Mouse (Mus musculus): ENCODE data around the gene Abi1. TPM values are rescaled to one million over a fixed set of nuclear protein-coding genes. Genes with fewer than 3 reads are reported as not detected.

Gene Abi1
- polyA plus RNA-seq, 1 experiment from 2014 or later: 34.7 TPM

DNA sequence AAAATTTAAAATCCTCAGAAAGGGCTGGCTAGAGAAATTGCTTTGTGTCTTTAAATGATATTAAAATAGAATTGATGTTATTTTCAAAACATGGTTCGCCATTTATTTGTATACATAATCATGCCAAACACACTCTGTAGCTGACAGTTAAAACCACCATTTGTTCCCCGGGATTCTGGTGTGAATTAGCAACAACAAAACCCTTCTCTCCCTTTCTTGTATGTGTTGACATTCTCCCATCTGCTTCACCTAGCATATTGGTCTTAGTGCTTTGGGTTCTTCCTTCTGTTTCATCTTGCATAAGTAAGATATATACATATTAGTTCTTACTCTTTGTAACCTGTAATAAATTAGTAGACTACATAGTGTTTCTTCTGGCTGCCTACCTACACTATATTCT is 121.4 kb downstream of the Abi1 start:
- H3K27me3 ChIP-seq (ENCODE audit: insufficient read depth, poor library complexity, severe bottlenecking): no peaks in the 10 kb centered on the region
- no peak overlapping the region for H3K4me3 ChIP-seq
- WGBS: 93% methylated on average over 2 of the region's 2 CpGs
- H3K4me1 ChIP-seq: no peaks in the 10 kb centered on the region
- no peak overlapping the region for H3K27ac ChIP-seq
- no peaks in the 10 kb centered on the region for H3K9me3 ChIP-seq
- H3K36me3 ChIP-seq: peaks cover 66% of the 10 kb centered on the region
- no peak for DNase-seq (ENCODE audit: low spot score)

DNA sequence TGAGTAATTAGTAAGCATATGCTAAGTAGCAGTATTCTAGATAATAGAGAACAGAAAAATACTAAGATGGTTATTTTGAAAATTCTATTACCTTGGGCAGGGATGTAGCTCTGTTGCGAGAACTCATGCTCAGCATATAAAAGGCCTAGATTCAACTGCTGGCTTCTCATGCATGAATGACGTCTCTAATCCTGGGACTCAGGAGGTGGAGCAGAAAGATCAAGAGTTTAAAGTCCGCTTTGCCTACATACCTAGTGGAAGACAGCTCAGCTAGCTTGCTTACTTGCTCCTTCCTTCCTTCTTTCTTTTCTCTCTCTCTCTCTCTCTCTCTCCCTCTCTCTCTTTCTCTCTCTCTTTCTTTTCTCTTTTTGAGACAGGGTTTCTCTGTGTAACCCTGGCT is 125.6 kb downstream of the Abi1 start:
- no peak for DNase-seq (ENCODE audit: low spot score)
- H3K9me3 ChIP-seq: no peaks in the 10 kb centered on the region
- H3K4me1 ChIP-seq: no peaks in the 10 kb centered on the region
- WGBS: 88% methylated on average over 3 of the region's 3 CpGs
- no peak overlapping the region for H3K27ac ChIP-seq
- H3K4me3 ChIP-seq: no peak overlapping the region
- no peaks in the 10 kb centered on the region for H3K27me3 ChIP-seq (ENCODE audit: insufficient read depth, poor library complexity, severe bottlenecking)
- H3K36me3 ChIP-seq: peaks cover 64% of the 10 kb centered on the region

GRCm38 (mm10) chr2:22903947-22904346 is 136.1 kb downstream of the Abi1 start:
- no peaks in the 10 kb centered on the region for H3K4me1 ChIP-seq
- H3K4me3 ChIP-seq: no peak overlapping the region
- H3K27me3 ChIP-seq (ENCODE audit: insufficient read depth, poor library complexity, severe bottlenecking): no peaks in the 10 kb centered on the region
- H3K36me3 ChIP-seq: peaks cover 47% of the 10 kb centered on the region
- H3K27ac ChIP-seq: no peak overlapping the region
- WGBS: 80% methylated on average over 3 of the region's 3 CpGs
- no peaks in the 10 kb centered on the region for H3K9me3 ChIP-seq
- no peak for DNase-seq (ENCODE audit: low spot score)

DNA sequence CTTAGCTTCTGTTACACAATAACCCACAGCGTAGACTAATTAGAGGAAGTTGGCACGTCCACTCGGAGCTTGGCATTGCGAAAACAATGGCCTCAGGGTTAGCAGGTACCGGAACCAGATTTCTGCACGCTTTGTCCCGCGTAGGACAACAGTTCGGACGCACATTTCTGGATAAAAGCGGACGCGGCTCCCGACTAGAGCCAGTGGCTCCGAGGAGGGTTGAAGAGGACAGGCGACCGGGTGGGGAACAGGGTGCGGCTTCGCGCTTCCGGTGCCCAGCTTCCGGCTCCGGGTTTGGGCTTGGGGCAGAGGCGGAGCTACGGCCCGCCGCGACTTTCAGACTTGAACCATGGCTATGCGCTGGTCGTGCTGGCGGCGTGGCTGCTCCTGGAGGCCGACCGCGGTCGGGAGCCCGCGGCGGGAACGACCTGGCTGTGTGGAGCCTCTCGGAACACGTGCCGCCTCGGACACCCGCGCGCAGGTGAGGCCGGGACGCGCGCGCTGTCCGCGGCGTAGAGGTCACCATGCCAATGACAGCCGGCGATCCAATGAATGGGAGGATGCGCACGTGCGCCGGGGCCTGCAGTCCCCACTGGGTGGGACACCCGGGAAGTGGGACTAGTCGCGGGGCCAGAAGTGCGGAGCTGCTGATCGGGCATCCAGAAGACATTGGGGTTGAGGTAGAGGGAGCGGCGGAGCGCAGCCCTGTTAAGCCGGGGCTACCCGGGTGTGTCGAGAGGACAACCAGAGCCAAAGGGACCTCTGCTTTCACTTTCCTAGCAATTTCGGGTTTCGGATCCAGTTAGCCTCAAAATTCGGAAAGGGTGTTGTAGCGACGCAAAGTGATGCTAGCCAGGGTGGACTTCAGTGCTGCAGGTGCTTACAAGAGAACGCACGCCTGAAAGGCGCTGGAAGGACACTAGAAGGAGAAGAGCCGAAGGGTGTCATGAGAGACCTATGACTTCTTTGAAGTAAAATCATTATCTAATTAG is 144.5 kb downstream of the Abi1 start, which contains the start of gene Pdss1:
Pdss1 (plus strand) TSS at position 241 of the 992 bp plus-strand sequence.
- DNase-seq (ENCODE audit: low spot score): peak; percentile 96
- Histone ChIP-seq H3K4me3 (peak within 1 kb of the TSS; percentile 91), H3K27me3 (ENCODE audit: insufficient read depth, poor library complexity, severe bottlenecking) (no peaks in the 10 kb centered on the region), H3K4me1 (no peaks in the 10 kb centered on the region), H3K36me3 (no peaks in the 10 kb centered on the region), H3K27ac (peak within 1 kb of the TSS; percentile 94), H3K9me3 (no peaks in the 10 kb centered on the region)
- under 1% methylated on average over 81 of the region's 81 CpGs for WGBS

GRCm38 (mm10) chr2:22894932-22895281 is 145.1 kb downstream of the Abi1 start:
- Histone ChIP-seq H3K4me3 (peak overlapping the region; percentile 91), H3K9me3 (no peaks in the 10 kb centered on the region), H3K27ac (peak overlapping the region; percentile 94), H3K27me3 (ENCODE audit: insufficient read depth, poor library complexity, severe bottlenecking) (no peaks in the 10 kb centered on the region), H3K4me1 (no peaks in the 10 kb centered on the region), H3K36me3 (no peaks in the 10 kb centered on the region)
- 26% methylated on average over 9 of the region's 9 CpGs for WGBS
- no peak for DNase-seq (ENCODE audit: low spot score)

Other genes starting within 250 kb of the Abi1 start
- gene Pdss1, start 144.7 kb downstream of the Abi1 start, polyA plus RNA-seq (2016; fragmentation: Nextera tagmentation; extraction: Ambion mirVana): 33.1 and 37.5 TPM in 2 replicates
- 26.2 and 29.6 TPM in 2 replicates for gene Acbd5, start 27.9 kb upstream of the Abi1 start, polyA plus RNA-seq (2016; fragmentation: Nextera tagmentation; extraction: Ambion mirVana)
- gene Mastl, start 115.8 kb upstream of the Abi1 start, polyA plus RNA-seq (2016; fragmentation: Nextera tagmentation; extraction: Ambion mirVana): 11.6 and 12.0 TPM in 2 replicates
- gene Yme1l1, start 116.1 kb upstream of the Abi1 start, polyA plus RNA-seq (2016; fragmentation: Nextera tagmentation; extraction: Ambion mirVana): 56.5 and 64.0 TPM in 2 replicates
- not detected in 2 replicates for gene 4931423N10Rik, start 167.2 kb upstream of the Abi1 start, polyA plus RNA-seq (2016; fragmentation: Nextera tagmentation; extraction: Ambion mirVana)

Data from heart, embryonic 10.5 days (tissue).